Mouse (Mus musculus): Measurements from ENCODE around the gene Ppfibp2. TPM values are rescaled to one million over a fixed set of nuclear protein-coding genes. Genes with fewer than 3 reads are reported as not detected.

Gene Ppfibp2
- polyA plus RNA-seq, 1 experiment from 2014 or later: 6.0 TPM

DNA sequence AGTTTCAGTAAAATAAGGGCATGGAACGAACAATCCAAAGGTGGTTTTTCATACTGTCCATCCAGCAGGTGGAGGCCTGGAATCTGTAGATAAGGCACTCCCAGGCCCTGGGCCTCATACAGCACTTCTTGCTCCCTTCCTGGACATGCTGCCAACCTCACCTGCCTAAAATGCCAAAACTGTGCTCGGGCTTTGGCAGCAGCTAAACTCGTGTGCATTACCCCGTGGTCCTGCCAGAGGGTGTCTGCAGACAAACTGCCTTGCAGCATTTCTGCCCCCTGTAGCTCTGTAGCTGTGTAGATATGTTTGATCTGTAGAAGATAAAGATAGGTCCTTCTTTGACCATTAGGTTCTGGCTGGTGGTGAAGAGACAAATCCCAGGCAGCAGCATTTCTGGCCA, 26.0 kb upstream of the Ppfibp2 start:
- DNase-seq (ENCODE audit: low spot score) (no peak), ATAC-seq (ENCODE audit: insufficient read depth, low FRiP score, low TSS enrichment) (no peak)
- WGBS: 69% methylated on average over 4 of the region's 4 CpGs
- Histone ChIP-seq H3K27me3 (ENCODE audit: control insufficient read depth, insufficient read depth, low read length) (no peaks in the 10 kb centered on the region), H3K9me3 (ENCODE audit: control insufficient read depth, low read length) (no peaks in the 10 kb centered on the region), H3K4me1 (ENCODE audit: control insufficient read depth, insufficient read depth, low read length) (no peaks in the 10 kb centered on the region), H3K4me2 (ENCODE audit: low read depth) (no peak overlapping the region), H3K4me3 (ENCODE audit: low read depth, low read length) (no peak overlapping the region), H3K9ac (ENCODE audit: low read length) (no peak overlapping the region), H3K36me3 (ENCODE audit: control insufficient read depth, insufficient read depth, low read length) (no peaks in the 10 kb centered on the region), H3K27ac (ENCODE audit: low read depth, low read length) (no peak overlapping the region)

DNA sequence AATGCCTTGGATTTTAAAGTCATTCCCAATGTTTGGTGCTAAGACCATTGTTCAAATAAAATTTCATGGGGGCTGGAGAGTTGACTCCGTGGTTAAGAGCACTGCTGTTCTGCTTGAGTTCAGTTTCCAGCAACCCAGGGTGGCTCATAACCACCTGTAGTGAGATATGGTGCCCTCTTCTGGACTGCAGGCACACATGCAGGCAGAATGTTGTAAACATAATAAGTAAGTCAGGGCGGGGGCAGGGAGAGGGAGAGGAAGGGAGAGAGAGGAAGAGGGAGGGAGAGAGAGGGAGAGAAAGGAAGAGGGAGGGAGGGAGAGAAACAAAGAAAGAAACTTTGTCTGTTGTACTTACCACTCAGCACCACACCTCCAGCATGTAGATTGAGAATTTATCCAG, 21.2 kb upstream of the Ppfibp2 start:
- Histone ChIP-seq H3K4me2 (ENCODE audit: low read depth) (no peak overlapping the region), H3K27ac (ENCODE audit: low read depth, low read length) (no peak overlapping the region), H3K36me3 (ENCODE audit: control insufficient read depth, insufficient read depth, low read length) (no peaks in the 10 kb centered on the region), H3K27me3 (ENCODE audit: control insufficient read depth, insufficient read depth, low read length) (no peaks in the 10 kb centered on the region), H3K9me3 (ENCODE audit: control insufficient read depth, low read length) (no peaks in the 10 kb centered on the region), H3K9ac (ENCODE audit: low read length) (no peak overlapping the region), H3K4me3 (ENCODE audit: low read depth, low read length) (no peak overlapping the region), H3K4me1 (ENCODE audit: control insufficient read depth, insufficient read depth, low read length) (no peaks in the 10 kb centered on the region)
- DNase-seq (ENCODE audit: low spot score): no peak
- no peak for ATAC-seq (ENCODE audit: insufficient read depth, low FRiP score, low TSS enrichment)
- whole genome bisulfite sequencing: 71% methylated on average over 2 of the region's 2 CpGs

DNA sequence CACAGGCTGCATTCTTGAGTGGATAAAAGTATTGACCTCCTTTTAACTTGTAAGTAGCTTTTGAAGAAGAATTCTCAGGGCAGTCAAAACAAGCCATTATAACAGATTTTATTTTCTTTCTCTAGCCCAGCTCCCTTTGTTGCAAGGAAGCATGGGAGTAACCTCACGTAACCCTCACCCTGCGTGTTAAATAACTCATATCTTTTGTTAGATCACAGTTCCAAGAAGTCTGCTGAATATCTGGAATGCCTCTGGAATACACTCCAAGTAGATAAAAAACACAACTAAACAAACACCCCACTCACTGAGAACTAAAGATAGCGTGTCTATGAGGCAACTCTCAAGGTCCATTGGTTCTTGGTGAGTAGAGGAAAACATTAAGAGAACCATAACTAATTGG, 20.7 kb upstream of the Ppfibp2 start:
- no peak overlapping the region for H3K4me2 ChIP-seq (ENCODE audit: low read depth)
- no peak for DNase-seq (ENCODE audit: low spot score)
- no peak overlapping the region for H3K9ac ChIP-seq (ENCODE audit: low read length)
- H3K27me3 ChIP-seq (ENCODE audit: control insufficient read depth, insufficient read depth, low read length): no peaks in the 10 kb centered on the region
- H3K4me3 ChIP-seq (ENCODE audit: low read depth, low read length): no peak overlapping the region
- H3K9me3 ChIP-seq (ENCODE audit: control insufficient read depth, low read length): no peaks in the 10 kb centered on the region
- no peak overlapping the region for H3K27ac ChIP-seq (ENCODE audit: low read depth, low read length)
- no peak for ATAC-seq (ENCODE audit: insufficient read depth, low FRiP score, low TSS enrichment)
- 60% methylated on average over 3 of the region's 3 CpGs for WGBS
- no peaks in the 10 kb centered on the region for H3K4me1 ChIP-seq (ENCODE audit: control insufficient read depth, insufficient read depth, low read length)
- no peaks in the 10 kb centered on the region for H3K36me3 ChIP-seq (ENCODE audit: control insufficient read depth, insufficient read depth, low read length)

DNA sequence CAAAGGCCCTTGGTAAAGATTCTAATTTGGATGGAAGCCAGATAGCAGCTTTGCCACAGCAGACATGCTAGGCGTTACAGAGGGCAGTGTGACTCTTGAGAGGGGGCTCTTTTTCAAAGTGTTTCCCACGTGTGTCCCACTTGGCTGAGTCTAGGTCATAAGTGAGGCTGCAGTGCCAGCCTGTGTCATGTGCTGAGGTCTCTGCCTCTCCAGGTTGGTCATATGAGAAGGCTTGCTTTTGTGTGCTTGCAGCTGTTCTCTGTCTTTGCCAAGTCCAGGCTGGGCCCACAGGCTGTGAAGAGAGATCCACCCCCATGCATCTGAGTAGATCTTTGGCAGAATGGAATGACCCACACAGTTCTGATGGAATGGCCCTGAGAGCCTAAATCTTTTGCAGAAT, 2.4 kb upstream of the Ppfibp2 start:
- Histone ChIP-seq H3K36me3 (ENCODE audit: control insufficient read depth, insufficient read depth, low read length) (no peaks in the 10 kb centered on the region), H3K27me3 (ENCODE audit: control insufficient read depth, insufficient read depth, low read length) (0 out of 2 replicates have a peak, but pooled peaks cover 4% of the 10 kb centered on the region), H3K9me3 (ENCODE audit: control insufficient read depth, low read length) (no peaks in the 10 kb centered on the region), H3K4me2 (ENCODE audit: low read depth) (no peak overlapping the region), H3K4me1 (ENCODE audit: control insufficient read depth, insufficient read depth, low read length) (no peaks in the 10 kb centered on the region), H3K27ac (ENCODE audit: low read depth, low read length) (no peak overlapping the region), H3K9ac (ENCODE audit: low read length) (no peak overlapping the region), H3K4me3 (ENCODE audit: low read depth, low read length) (no peak overlapping the region)
- WGBS: 64% methylated on average over 2 of the region's 2 CpGs
- ATAC-seq (ENCODE audit: insufficient read depth, low FRiP score, low TSS enrichment): no peak
- DNase-seq (ENCODE audit: low spot score): no peak

DNA sequence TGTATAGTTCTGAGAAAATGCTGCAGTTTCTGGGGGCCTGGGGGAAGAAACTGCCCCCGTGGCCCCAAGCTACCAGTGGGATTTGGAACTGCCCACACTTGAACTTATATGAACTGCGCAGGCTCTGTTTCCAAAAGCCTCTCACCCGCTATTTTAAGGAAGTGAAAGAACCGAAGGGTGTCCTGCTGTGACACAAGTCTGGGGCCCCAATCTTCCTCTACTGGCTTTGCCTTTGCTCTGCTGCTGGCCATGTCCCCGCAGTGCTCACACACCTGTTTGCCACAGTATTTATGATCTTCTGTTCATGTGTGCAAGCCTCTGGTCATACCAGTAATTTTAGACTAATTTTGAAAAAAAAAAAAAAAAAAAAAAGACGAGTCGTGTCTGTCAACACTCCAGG, 1.1 kb upstream of the Ppfibp2 start:
- 33% methylated on average over 7 of the region's 7 CpGs for WGBS
- no peak for ATAC-seq (ENCODE audit: insufficient read depth, low FRiP score, low TSS enrichment)
- H3K4me3 ChIP-seq (ENCODE audit: low read depth, low read length): peak overlapping the region; percentile 33; the same call in 1 of the 2 replicates

DNA sequence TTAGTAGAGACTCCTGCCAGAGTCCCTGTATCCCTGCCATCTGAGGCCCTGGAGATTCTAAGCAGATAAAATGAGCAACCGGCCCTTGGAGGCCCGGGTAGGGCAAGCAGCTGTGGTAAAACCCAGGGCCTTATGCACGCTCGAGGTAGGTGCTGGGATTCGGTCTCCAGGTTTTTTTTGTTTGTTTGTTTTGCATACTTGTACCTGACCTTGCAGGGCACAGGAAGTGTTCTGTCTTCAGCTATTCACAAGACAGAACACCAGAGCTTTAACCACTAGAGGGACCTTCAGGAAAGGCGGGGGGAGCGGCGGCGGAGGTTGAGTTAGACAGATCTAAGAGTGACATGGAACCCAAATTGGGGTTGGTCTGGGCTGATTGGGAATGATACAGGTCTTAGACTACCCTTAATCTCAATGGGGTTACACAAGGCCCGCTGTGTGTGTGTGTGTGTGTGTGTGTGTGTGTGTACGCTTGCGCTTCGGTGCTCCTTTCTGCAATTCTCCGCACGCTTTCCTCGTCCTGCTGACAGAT, 616 bp upstream of the Ppfibp2 start:
- ATAC-seq (ENCODE audit: insufficient read depth, low FRiP score, low TSS enrichment) (peak; percentile 78), DNase-seq (ENCODE audit: low spot score) (no peak)
- H3K9me3 ChIP-seq (ENCODE audit: control insufficient read depth, low read length): no peaks in the 10 kb centered on the region
- peak overlapping the region; percentile 46 for H3K9ac ChIP-seq (ENCODE audit: low read length)
- WGBS: 1% methylated on average over 16 of the region's 16 CpGs
- 0 out of 2 replicates have a peak, but pooled peaks cover 4% of the 10 kb centered on the region for H3K27me3 ChIP-seq (ENCODE audit: control insufficient read depth, insufficient read depth, low read length)
- no peaks in the 10 kb centered on the region for H3K36me3 ChIP-seq (ENCODE audit: control insufficient read depth, insufficient read depth, low read length)
- peak overlapping the region; percentile 58 for H3K4me2 ChIP-seq (ENCODE audit: low read depth)
- H3K27ac ChIP-seq (ENCODE audit: low read depth, low read length): no peak overlapping the region
- H3K4me1 ChIP-seq (ENCODE audit: control insufficient read depth, insufficient read depth, low read length): no peaks in the 10 kb centered on the region
- peak overlapping the region; percentile 33 for H3K4me3 ChIP-seq (ENCODE audit: low read depth, low read length)

More for the DNA sequence above, 1.1 kb upstream of the Ppfibp2 start:
- H3K27ac ChIP-seq (ENCODE audit: low read depth, low read length): no peak overlapping the region
- H3K36me3 ChIP-seq (ENCODE audit: control insufficient read depth, insufficient read depth, low read length): no peaks in the 10 kb centered on the region
- H3K9ac ChIP-seq (ENCODE audit: low read length): no peak overlapping the region
- H3K4me1 ChIP-seq (ENCODE audit: control insufficient read depth, insufficient read depth, low read length): no peaks in the 10 kb centered on the region
- H3K4me2 ChIP-seq (ENCODE audit: low read depth): no peak overlapping the region; the same call in 1 of the 2 replicates
- H3K27me3 ChIP-seq (ENCODE audit: control insufficient read depth, insufficient read depth, low read length): 0 out of 2 replicates have a peak, but pooled peaks cover 4% of the 10 kb centered on the region
- no peaks in the 10 kb centered on the region for H3K9me3 ChIP-seq (ENCODE audit: control insufficient read depth, low read length)
- DNase-seq (ENCODE audit: low spot score): no peak

DNA sequence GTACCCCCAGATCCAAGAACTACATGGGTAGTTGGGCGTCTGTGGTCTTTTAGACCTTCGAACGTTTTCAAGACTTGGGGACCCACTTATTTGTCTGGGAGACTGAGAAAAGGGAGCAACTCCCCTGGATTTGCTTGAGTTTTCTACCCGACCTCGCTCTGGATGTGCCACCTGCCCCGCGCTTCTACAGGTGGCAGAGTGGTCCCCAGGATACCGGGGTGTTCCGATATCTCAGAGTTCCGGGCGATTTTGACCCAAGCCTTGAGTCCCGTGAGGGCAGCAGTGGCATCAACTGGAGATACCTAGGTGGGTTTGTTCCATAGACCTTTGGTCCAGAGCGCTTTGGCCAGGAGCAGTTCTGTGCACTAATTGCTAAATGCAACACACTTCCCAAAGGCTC, 419 bp downstream of the Ppfibp2 start:
- 15% methylated on average over 13 of the region's 13 CpGs for WGBS
- DNase-seq (ENCODE audit: low spot score): no peak
- no peak for ATAC-seq (ENCODE audit: insufficient read depth, low FRiP score, low TSS enrichment)
- no peaks in the 10 kb centered on the region for H3K4me1 ChIP-seq (ENCODE audit: control insufficient read depth, insufficient read depth, low read length)
- peak overlapping the region; percentile 33 for H3K4me3 ChIP-seq (ENCODE audit: low read depth, low read length)
- no peak overlapping the region for H3K27ac ChIP-seq (ENCODE audit: low read depth, low read length)
- H3K36me3 ChIP-seq (ENCODE audit: control insufficient read depth, insufficient read depth, low read length): no peaks in the 10 kb centered on the region
- no peaks in the 10 kb centered on the region for H3K9me3 ChIP-seq (ENCODE audit: control insufficient read depth, low read length)
- peak overlapping the region; percentile 58 for H3K4me2 ChIP-seq (ENCODE audit: low read depth)
- no peak overlapping the region for H3K9ac ChIP-seq (ENCODE audit: low read length)
- 0 out of 2 replicates have a peak, but pooled peaks cover 4% of the 10 kb centered on the region for H3K27me3 ChIP-seq (ENCODE audit: control insufficient read depth, insufficient read depth, low read length)

DNA sequence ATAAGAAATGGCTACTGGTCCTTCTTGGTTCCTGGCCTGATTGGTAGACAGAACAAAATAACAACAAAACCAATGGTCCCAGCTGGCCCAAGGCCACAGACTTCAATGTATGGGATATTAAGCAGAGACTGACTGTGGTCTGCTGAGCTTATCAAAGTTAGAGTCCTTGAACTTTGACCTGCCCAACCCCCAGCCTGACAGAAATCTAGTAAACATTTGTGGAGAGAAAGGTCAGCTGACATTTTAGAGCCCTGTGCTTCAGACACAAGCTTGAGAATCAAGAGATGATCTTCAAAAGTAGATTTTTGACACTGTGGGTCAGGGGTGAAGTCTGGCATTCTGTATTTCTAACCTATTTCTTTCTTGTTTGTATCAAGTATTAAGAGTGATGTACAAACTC, 1.7 kb downstream of the Ppfibp2 start:
- no peak for DNase-seq (ENCODE audit: low spot score)
- no peak for ATAC-seq (ENCODE audit: insufficient read depth, low FRiP score, low TSS enrichment)

DNA sequence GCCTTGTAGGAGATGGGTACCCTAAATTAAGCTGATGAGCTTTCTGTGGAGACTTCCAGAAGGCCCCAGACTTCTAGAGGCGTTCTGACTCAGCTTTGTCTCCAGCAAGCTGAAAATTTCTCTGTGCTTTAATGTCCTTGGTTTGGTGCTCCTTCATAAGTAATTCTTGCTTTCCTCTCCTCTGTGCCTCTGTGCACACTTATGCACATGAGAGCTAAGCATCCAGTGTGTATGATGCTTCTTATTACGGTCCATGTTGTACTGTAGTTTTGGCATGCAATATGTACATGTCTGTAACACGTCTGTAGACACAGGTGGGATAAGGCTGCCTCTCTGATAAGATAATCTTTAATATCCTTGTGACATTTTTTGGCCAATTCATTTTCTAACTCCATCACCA, 2.9 kb downstream of the Ppfibp2 start:
- Histone ChIP-seq H3K4me3 (ENCODE audit: low read depth, low read length) (no peak overlapping the region), H3K4me2 (ENCODE audit: low read depth) (no peak overlapping the region), H3K27me3 (ENCODE audit: control insufficient read depth, insufficient read depth, low read length) (0 out of 2 replicates have a peak, but pooled peaks cover 4% of the 10 kb centered on the region), H3K9ac (ENCODE audit: low read length) (no peak overlapping the region), H3K9me3 (ENCODE audit: control insufficient read depth, low read length) (no peaks in the 10 kb centered on the region), H3K27ac (ENCODE audit: low read depth, low read length) (no peak overlapping the region), H3K36me3 (ENCODE audit: control insufficient read depth, insufficient read depth, low read length) (no peaks in the 10 kb centered on the region), H3K4me1 (ENCODE audit: control insufficient read depth, insufficient read depth, low read length) (no peaks in the 10 kb centered on the region)
- DNase-seq (ENCODE audit: low spot score) (no peak), ATAC-seq (ENCODE audit: insufficient read depth, low FRiP score, low TSS enrichment) (no peak)
- 92% methylated on average over 3 of the region's 3 CpGs for WGBS

More for the DNA sequence above, 1.7 kb downstream of the Ppfibp2 start:
- H3K4me2 ChIP-seq (ENCODE audit: low read depth): no peak overlapping the region
- H3K27ac ChIP-seq (ENCODE audit: low read depth, low read length): no peak overlapping the region
- no peaks in the 10 kb centered on the region for H3K9me3 ChIP-seq (ENCODE audit: control insufficient read depth, low read length)
- 0 out of 2 replicates have a peak, but pooled peaks cover 4% of the 10 kb centered on the region for H3K27me3 ChIP-seq (ENCODE audit: control insufficient read depth, insufficient read depth, low read length)
- H3K9ac ChIP-seq (ENCODE audit: low read length): no peak overlapping the region
- H3K4me3 ChIP-seq (ENCODE audit: low read depth, low read length): no peak overlapping the region
- H3K4me1 ChIP-seq (ENCODE audit: control insufficient read depth, insufficient read depth, low read length): no peaks in the 10 kb centered on the region
- no peaks in the 10 kb centered on the region for H3K36me3 ChIP-seq (ENCODE audit: control insufficient read depth, insufficient read depth, low read length)
